Mouse (Mus musculus): ENCODE results near the gene Mapk7.

GRCm38 (mm10) chr11:61486458-61487219 is 7.6 kb downstream of the Mapk7 start:
- no peak for TF ChIP-seq CTCF (IDR thresholded peaks at IDR 0.05; ENCODE audit: low read depth, low read length)
- no peak for TF ChIP-seq POLR2A (IDR thresholded peaks at IDR 0.05; ENCODE audit: extremely low read depth, insufficient read depth, low read length)

All from liver, adult 2 months (tissue).